Mouse (Mus musculus): ENCODE measurements around the gene Trp53bp2.

GRCm38 (mm10) chr1:182500843-182501242 lies 91.9 kb downstream of the Trp53bp2 start:
- TF ChIP-seq POLR2A (IDR thresholded peaks at IDR 0.05; ENCODE audit: low read depth, low read length) (no peak), CTCF (IDR thresholded peaks at IDR 0.05; ENCODE audit: extremely low read depth, insufficient read depth, insufficient read length, insufficient replicate concordance) (no peak)

Data from spleen, adult 2 months (tissue).